Mouse (Mus musculus): ENCODE results near the gene Psme3. TPM values are rescaled to one million over a fixed set of nuclear protein-coding genes. Genes with fewer than 3 reads are reported as not detected.
A peak's percentile ranks its signal among the peaks of the same experiment; 100 is the strongest.

The Psme3 gene
- polyA plus RNA-seq, 1 experiment from 2014 or later: 78.8 TPM

DNA sequence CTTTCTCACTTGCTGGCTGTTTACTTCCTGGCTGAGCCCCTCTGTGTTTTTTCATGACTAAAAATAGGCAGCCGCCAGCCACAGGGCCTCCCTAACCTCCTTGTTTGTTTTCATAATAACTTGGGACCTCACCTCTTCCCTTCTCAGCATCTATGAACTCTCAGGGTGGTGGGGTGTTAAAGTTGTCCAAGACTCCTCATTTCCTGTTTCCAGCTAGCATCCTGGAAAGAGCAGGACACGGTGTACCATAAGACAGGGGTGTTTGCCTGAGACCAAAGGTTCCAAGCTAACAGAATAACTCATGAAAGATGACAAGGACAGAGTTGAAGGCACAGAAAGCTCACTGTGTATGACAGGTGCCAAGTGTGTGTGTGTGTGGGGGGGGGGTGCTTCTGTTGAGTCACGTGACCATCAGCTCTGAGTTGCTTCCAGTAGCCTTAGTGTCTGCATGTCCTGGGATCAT lies 44.7 kb downstream of the Psme3 start:
- no peaks in the 10 kb centered on the region for H3K36me3 ChIP-seq (replicated peaks; ENCODE audit: insufficient read depth, low read length)
- H3K4me1 ChIP-seq (ENCODE audit: insufficient read depth): peaks cover 24% of the 10 kb centered on the region
- H3K9me3 ChIP-seq (ENCODE audit: low read length): no peaks in the 10 kb centered on the region
- WGBS (ENCODE audit: insufficient replicate concordance): 21% methylated on average over 3 of the region's 3 CpGs
- no peak overlapping the region for H3K4me2 ChIP-seq (ENCODE audit: low read depth, low read length)
- no peak for DNase-seq
- H3K27me3 ChIP-seq (ENCODE audit: insufficient read depth, low read length): no peaks in the 10 kb centered on the region
- H3K27ac ChIP-seq (ENCODE audit: low read depth): peak overlapping the region; percentile 91
- no peak overlapping the region for H3K9ac ChIP-seq (replicated peaks)
- ATAC-seq: 0 out of 2 replicates have a peak, but pooled peaks have one; percentile 3
- H3K4me3 ChIP-seq (ENCODE audit: low read depth, low read length): no peak overlapping the region
- TF ChIP-seq CTCF (IDR thresholded peaks at IDR 0.05; ENCODE audit: low read depth): no peak
- TF ChIP-seq EP300 (IDR thresholded peaks at IDR 0.05; ENCODE audit: low read depth): peak; percentile 60; the same call in 1 of the 2 replicates

DNA sequence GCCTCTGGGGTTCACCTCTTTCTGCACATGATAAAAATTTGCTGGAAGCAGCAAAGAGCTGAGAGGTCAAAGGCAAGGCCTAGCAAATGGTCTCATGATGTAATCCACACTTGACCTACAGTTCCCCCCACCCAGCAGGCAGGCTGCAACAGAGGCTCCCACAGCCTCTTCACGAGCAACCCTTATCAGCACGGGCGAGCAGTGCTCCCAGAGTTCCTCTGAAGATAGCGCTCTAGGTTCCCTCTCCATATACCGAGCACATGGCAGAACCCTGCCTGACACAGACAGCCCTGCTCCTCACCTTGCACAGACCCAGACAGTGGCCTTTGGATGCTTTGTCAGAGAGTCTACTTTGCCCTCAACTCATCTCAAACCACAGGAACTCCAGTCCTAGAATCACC lies 48.5 kb downstream of the Psme3 start:
- no peaks in the 10 kb centered on the region for H3K27me3 ChIP-seq (ENCODE audit: insufficient read depth, low read length)
- ATAC-seq (no peak), DNase-seq (no peak)
- 0 out of 2 replicates have a peak overlapping the region, but pooled peaks have one; percentile 16 for H3K9ac ChIP-seq (replicated peaks)
- no peaks in the 10 kb centered on the region for H3K9me3 ChIP-seq (ENCODE audit: low read length)
- no peak overlapping the region for H3K4me2 ChIP-seq (ENCODE audit: low read depth, low read length)
- H3K4me3 ChIP-seq (ENCODE audit: low read depth, low read length): no peak overlapping the region
- TF ChIP-seq EP300 (IDR thresholded peaks at IDR 0.05; ENCODE audit: low read depth): no peak
- TF ChIP-seq CTCF (IDR thresholded peaks at IDR 0.05; ENCODE audit: low read depth): no peak
- H3K27ac ChIP-seq (ENCODE audit: low read depth): peak overlapping the region; percentile 69
- 33% methylated on average over 5 of the region's 5 CpGs for WGBS (ENCODE audit: insufficient replicate concordance)
- H3K36me3 ChIP-seq (replicated peaks; ENCODE audit: insufficient read depth, low read length): no peaks in the 10 kb centered on the region
- peaks cover 24% of the 10 kb centered on the region for H3K4me1 ChIP-seq (ENCODE audit: insufficient read depth)

DNA sequence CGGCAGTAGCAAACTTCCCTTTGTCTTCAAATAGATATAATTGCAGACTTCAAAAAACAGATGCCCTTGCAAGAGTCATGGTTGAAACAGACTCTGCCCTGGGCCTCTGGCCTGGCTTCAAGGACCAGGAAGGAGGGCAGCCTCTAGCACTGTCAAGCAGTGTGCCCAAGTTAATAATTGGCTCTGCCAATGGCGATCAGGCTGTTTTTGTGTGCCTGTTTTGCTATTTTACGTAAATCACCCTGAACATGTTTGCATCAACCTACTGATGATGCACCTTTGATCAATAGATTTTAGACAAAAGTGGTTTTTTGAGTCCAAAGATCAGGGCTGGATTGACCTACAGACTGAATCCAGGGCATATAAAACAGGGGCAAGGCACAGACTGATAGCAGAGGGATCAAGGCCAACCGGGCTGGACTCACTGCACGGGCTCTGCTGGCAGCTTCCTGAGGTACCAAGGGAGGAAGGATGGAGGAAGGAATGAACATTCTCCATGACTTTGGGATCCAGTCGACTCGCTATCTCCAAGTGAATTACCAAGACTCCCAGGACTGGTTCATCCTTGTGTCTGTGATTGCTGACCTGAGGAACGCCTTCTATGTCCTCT lies 51.4 kb downstream of the Psme3 start, which contains the start of gene G6pc:
TSS of gene G6pc (plus strand) at position 236 of the 610 bp plus-strand sequence.
- peak; percentile 76 for ATAC-seq
- peak within 1 kb of the TSS; percentile 70 for H3K9ac ChIP-seq (replicated peaks)
- H3K9me3 ChIP-seq (ENCODE audit: low read length): no peaks in the 10 kb centered on the region
- H3K4me1 ChIP-seq (ENCODE audit: insufficient read depth): peaks cover 12% of the 10 kb centered on the region
- no peaks in the 10 kb centered on the region for H3K27me3 ChIP-seq (ENCODE audit: insufficient read depth, low read length)
- H3K27ac ChIP-seq (ENCODE audit: low read depth): peak within 1 kb of the TSS; percentile 87
- WGBS (ENCODE audit: insufficient replicate concordance): 67% methylated on average over 8 of the region's 8 CpGs
- H3K4me3 ChIP-seq (ENCODE audit: low read depth, low read length): peak within 1 kb of the TSS; percentile 52
- DNase-seq: peak; percentile 75
- TF ChIP-seq EP300 (IDR thresholded peaks at IDR 0.05; ENCODE audit: low read depth) (peak; percentile 86), CTCF (IDR thresholded peaks at IDR 0.05; ENCODE audit: low read depth) (no peak)
- peak within 1 kb of the TSS; percentile 47 for H3K4me2 ChIP-seq (ENCODE audit: low read depth, low read length)
- peaks cover 7% of the 10 kb centered on the region; the same call in 1 of the 2 replicates for H3K36me3 ChIP-seq (replicated peaks; ENCODE audit: insufficient read depth, low read length)

- Histone ChIP-seq H3K27ac (ENCODE audit: low read depth) (no peak overlapping the region), H3K9ac (replicated peaks) (no peak overlapping the region), H3K36me3 (replicated peaks; ENCODE audit: insufficient read depth, low read length) (peaks cover 12% of the 10 kb centered on the region; the same call in 1 of the 2 replicates), H3K4me3 (ENCODE audit: low read depth, low read length) (peak overlapping the region; percentile 2; the same call in 1 of the 2 replicates), H3K4me1 (ENCODE audit: insufficient read depth) (no peaks in the 10 kb centered on the region), H3K9me3 (ENCODE audit: low read length) (no peaks in the 10 kb centered on the region), H3K27me3 (ENCODE audit: insufficient read depth, low read length) (no peaks in the 10 kb centered on the region), H3K4me2 (ENCODE audit: low read depth, low read length) (peak overlapping the region; percentile 27)
- WGBS (ENCODE audit: insufficient replicate concordance): 69% methylated on average over 5 of the region's 5 CpGs
- TF ChIP-seq EP300 (IDR thresholded peaks at IDR 0.05; ENCODE audit: low read depth) (no peak), CTCF (IDR thresholded peaks at IDR 0.05; ENCODE audit: low read depth) (no peak)
- ATAC-seq (peak; percentile 1; the same call in 1 of the 2 replicates), DNase-seq (no peak)
These were observed 54.1 kb downstream of the Psme3 start for GRCm38 (mm10) chr11:101370141-101370540.

Small RNA genes within 50 kb of the gene (microRNA-seq; reads per million reads assigned to microRNA genes)
- gene Gm25593: not detected

Other genes with a start within 250 kb of the Psme3 start
- gene Naglu, start 246.2 kb upstream of the Psme3 start, polyA plus RNA-seq (2015; fragmentation: Nextera tagmentation; extraction: Ambion mirVana): 19.1 and 19.3 TPM in 2 replicates
- gene Hsd17b1, start 237.8 kb upstream of the Psme3 start, polyA plus RNA-seq (2015; fragmentation: Nextera tagmentation; extraction: Ambion mirVana): 0.23 and 0.33 TPM in 2 replicates
- 38.5 and 42.9 TPM in 2 replicates for gene Coasy, start 233.6 kb upstream of the Psme3 start, polyA plus RNA-seq (2015; fragmentation: Nextera tagmentation; extraction: Ambion mirVana)
- gene Mlx, start 228.9 kb upstream of the Psme3 start, polyA plus RNA-seq (2015; fragmentation: Nextera tagmentation; extraction: Ambion mirVana): 24.1 and 26.1 TPM in 2 replicates
- 8.1 and 8.2 TPM in 2 replicates for gene Psmc3ip, start 220.8 kb upstream of the Psme3 start, polyA plus RNA-seq (2015; fragmentation: Nextera tagmentation; extraction: Ambion mirVana)
- gene Retreg3, start 196.3 kb upstream of the Psme3 start, polyA plus RNA-seq (2015; fragmentation: Nextera tagmentation; extraction: Ambion mirVana): 9.2 and 9.4 TPM in 2 replicates
- 19.0 and 20.8 TPM in 2 replicates for gene Tubg1, start 196.3 kb upstream of the Psme3 start, polyA plus RNA-seq (2015; fragmentation: Nextera tagmentation; extraction: Ambion mirVana)
- gene Tubg2, start 160.3 kb upstream of the Psme3 start, polyA plus RNA-seq (2015; fragmentation: Nextera tagmentation; extraction: Ambion mirVana): 0.12 and 0.22 TPM in 2 replicates
- gene Cntnap1, start 145.7 kb upstream of the Psme3 start, polyA plus RNA-seq (2015; fragmentation: Nextera tagmentation; extraction: Ambion mirVana): 1.4 and 1.5 TPM in 2 replicates
- gene Plekhh3, start 144.9 kb upstream of the Psme3 start, polyA plus RNA-seq (2015; fragmentation: Nextera tagmentation; extraction: Ambion mirVana): 1.6 and 3.4 TPM in 2 replicates
- gene Ccr10, start 140.8 kb upstream of the Psme3 start, polyA plus RNA-seq (2015; fragmentation: Nextera tagmentation; extraction: Ambion mirVana): 0.09 TPM in 2 replicates
- gene Ezh1, start 89.8 kb upstream of the Psme3 start, polyA plus RNA-seq (2015; fragmentation: Nextera tagmentation; extraction: Ambion mirVana): 4.2 and 5.0 TPM in 2 replicates
- 34.8 and 38.4 TPM in 2 replicates for gene Ramp2, start 70.2 kb upstream of the Psme3 start, polyA plus RNA-seq (2015; fragmentation: Nextera tagmentation; extraction: Ambion mirVana)
- gene Vps25, start 62.5 kb upstream of the Psme3 start, polyA plus RNA-seq (2015; fragmentation: Nextera tagmentation; extraction: Ambion mirVana): 75.9 and 81.1 TPM in 2 replicates
- 1.6 and 2.2 TPM in 2 replicates for gene Wnk4, start 55.6 kb upstream of the Psme3 start, polyA plus RNA-seq (2015; fragmentation: Nextera tagmentation; extraction: Ambion mirVana)
- gene Cntd1, start 37.2 kb upstream of the Psme3 start, polyA plus RNA-seq (2015; fragmentation: Nextera tagmentation; extraction: Ambion mirVana): 0.19 and 0.29 TPM in 2 replicates
- gene Coa3, start 37.1 kb upstream of the Psme3 start, polyA plus RNA-seq (2015; fragmentation: Nextera tagmentation; extraction: Ambion mirVana): 79.9 and 86.6 TPM in 2 replicates
- 65.1 and 72.3 TPM in 2 replicates for gene Becn1, start 13.9 kb upstream of the Psme3 start, polyA plus RNA-seq (2015; fragmentation: Nextera tagmentation; extraction: Ambion mirVana)
- 0.44 and 0.60 TPM in 2 replicates for gene Aoc2, start 8.8 kb downstream of the Psme3 start, polyA plus RNA-seq (2015; fragmentation: Nextera tagmentation; extraction: Ambion mirVana)
- gene Aoc3, start 14.4 kb downstream of the Psme3 start, polyA plus RNA-seq (2015; fragmentation: Nextera tagmentation; extraction: Ambion mirVana): 0.05 and 0.06 TPM in 2 replicates
- gene G6pc, start 51.3 kb downstream of the Psme3 start, polyA plus RNA-seq (2015; fragmentation: Nextera tagmentation; extraction: Ambion mirVana): 97.9 and 206 TPM in 2 replicates
- 23.7 and 24.2 TPM in 2 replicates for gene Aarsd1, start 101.4 kb downstream of the Psme3 start, polyA plus RNA-seq (2015; fragmentation: Nextera tagmentation; extraction: Ambion mirVana)
- gene Gm27029, start 108.6 kb downstream of the Psme3 start, polyA plus RNA-seq (2015; fragmentation: Nextera tagmentation; extraction: Ambion mirVana): 0.49 and 1.5 TPM in 2 replicates
- gene Rundc1, start 108.9 kb downstream of the Psme3 start, polyA plus RNA-seq (2015; fragmentation: Nextera tagmentation; extraction: Ambion mirVana): 4.3 and 4.4 TPM in 2 replicates
- gene Ptges3l, start 109.1 kb downstream of the Psme3 start, polyA plus RNA-seq (2015; fragmentation: Nextera tagmentation; extraction: Ambion mirVana): 0.65 and 1.0 TPM in 2 replicates
- gene Rpl27, start 126.1 kb downstream of the Psme3 start, polyA plus RNA-seq (2015; fragmentation: Nextera tagmentation; extraction: Ambion mirVana): 205 and 213 TPM in 2 replicates
- gene Ifi35, start 132.2 kb downstream of the Psme3 start, polyA plus RNA-seq (2015; fragmentation: Nextera tagmentation; extraction: Ambion mirVana): 27.2 and 28.2 TPM in 2 replicates
- 1.9 and 2.0 TPM in 2 replicates for gene Rnd2, start 148.8 kb downstream of the Psme3 start, polyA plus RNA-seq (2015; fragmentation: Nextera tagmentation; extraction: Ambion mirVana)
- gene Vat1, start 150.0 kb downstream of the Psme3 start, polyA plus RNA-seq (2015; fragmentation: Nextera tagmentation; extraction: Ambion mirVana): 8.3 and 8.4 TPM in 2 replicates
- 3.9 and 5.0 TPM in 2 replicates for gene Brca1, start 235.7 kb downstream of the Psme3 start, polyA plus RNA-seq (2015; fragmentation: Nextera tagmentation; extraction: Ambion mirVana)
- 32.8 and 35.3 TPM in 2 replicates for gene Nbr1, start 235.9 kb downstream of the Psme3 start, polyA plus RNA-seq (2015; fragmentation: Nextera tagmentation; extraction: Ambion mirVana)

All from liver, postnatal 0 days (tissue).